Mouse (Mus musculus) stomach, postnatal 0 days (tissue): ENCODE data around the gene Rcsd1. TPM values are rescaled to one million over a fixed set of nuclear protein-coding genes. Genes with fewer than 3 reads are reported as not detected.

Experiments used
- ATAC-seq: fragments of 200-750 bp; cut with Nextera tagmentation; 2 replicates; pipeline ENCODE4 v1.8.0; 2017; ENCODE audit not compliant: low FRiP score, low TSS enrichment
- DNase-seq: peaks from one replicate; pipeline ENCODE4 v3.0.0-alpha.2; 2016; ENCODE audit warnings: low spot score
- H3K27ac ChIP-seq: fragments of 300-500 bp; sonication (generic); replicated peaks from 2 replicates; pipeline ENCODE4 v1.5.1; 2014; ENCODE audit warnings: mild to moderate bottlenecking, control low read depth
- H3K27me3 ChIP-seq: fragments of 300-500 bp; sonication (generic); 2 replicates; pipeline ENCODE4 v1.6.1; 2014; ENCODE audit warnings: low read length; ENCODE audit not compliant: control insufficient read depth, insufficient read depth
- H3K36me3 ChIP-seq: fragments of 300-500 bp; sonication (generic); 2 replicates; pipeline ENCODE4 v1.6.1; 2014; ENCODE audit warnings: low read length, mixed read lengths; ENCODE audit not compliant: control insufficient read depth, insufficient read depth
- H3K4me1 ChIP-seq: fragments of 300-500 bp; sonication (generic); replicated peaks from 2 replicates; pipeline ENCODE4 v1.6.1; 2014; ENCODE audit warnings: antibody characterized with exemption; ENCODE audit not compliant: control insufficient read depth, insufficient read depth
- H3K4me2 ChIP-seq: fragments of 300-500 bp; sonication (generic); replicated peaks from 2 replicates; pipeline ENCODE4 v1.6.1; 2014; ENCODE audit warnings: low read depth, mild to moderate bottlenecking, control low read depth, moderate library complexity
- H3K4me3 ChIP-seq: fragments of 300-500 bp; sonication (generic); 2 replicates; pipeline ENCODE4 v1.5.1; 2014; ENCODE audit warnings: low read depth, low read length, control low read depth
- H3K9ac ChIP-seq: fragments of 300-500 bp; sonication (generic); 2 replicates; pipeline ENCODE4 v1.6.1; 2014; ENCODE audit warnings: mild to moderate bottlenecking, low read length, control low read depth, mixed read lengths
- H3K9me3 ChIP-seq: fragments of 300-500 bp; sonication (generic); 2 replicates; pipeline ENCODE4 v1.6.1; 2016; ENCODE audit warnings: low read length; ENCODE audit not compliant: control insufficient read depth
- CTCF ChIP-seq: IDR thresholded peaks from 2 replicates; pipeline ENCODE4 v1.5.1; 2016; ENCODE audit warnings: antibody characterized with exemption, low read depth, mild to moderate bottlenecking, moderate library complexity
- EP300 ChIP-seq: optimal IDR thresholded peaks from 2 replicates; pipeline ENCODE3; 2016; ENCODE audit warnings: antibody characterized with exemption
- WGBS: fragments of 180-500 bp; shearing (Covaris S2); extraction: QIAGEN DNeasy Blood & Tissue Kit; methylation state at CpG from one replicate; pipeline ENCODE4 v1.1.7; 2014; 5-methylcytosine and 5-hydroxymethylcytosine counted together
- polyA plus RNA-seq: library from polyadenylated mRNA; unstranded; fragments of >200 nt; fragmentation: Nextera tagmentation; extraction: Ambion mirVana; gene quantifications from 2 replicates; pipeline ENCODE4 v1.2.1, GENCODE M21; 2015

Rcsd1 gene
- polyA plus RNA-seq, 1 experiment from 2014 or later = 16.1 TPM

- peak overlapping the region; percentile 31 for H3K4me2 ChIP-seq
- ATAC-seq = peak; percentile 79
- DNase-seq = peak; percentile 45
These were observed 92.2 kb downstream of the Rcsd1 start for GRCm38 (mm10) chr1:165617166-165617891.

GRCm38 (mm10) chr1:165616652-165617051 lies 92.9 kb downstream of the Rcsd1 start:
- no peak overlapping the region for H3K4me3 ChIP-seq
- DNase-seq = no peak
- H3K4me1 ChIP-seq = no peaks in the 10 kb centered on the region; the same call in 1 of the 2 replicates

More at GRCm38 (mm10) chr1:165617166-165617891, 92.2 kb downstream of the Rcsd1 start:
- Histone ChIP-seq H3K4me3 (no peak overlapping the region), H3K9me3 (no peaks in the 10 kb centered on the region), H3K9ac (no peak overlapping the region), H3K4me1 (no peaks in the 10 kb centered on the region; the same call in 1 of the 2 replicates), H3K27me3 (no peaks in the 10 kb centered on the region), H3K27ac (peak overlapping the region; percentile 79), H3K36me3 (peaks cover 5% of the 10 kb centered on the region; the same call in 1 of the 2 replicates)
- 17% methylated on average over 15 of the region's 15 CpGs for WGBS
- TF ChIP-seq CTCF = no peak
- no peak for TF ChIP-seq EP300

GRCm38 (mm10) chr1:165614793-165615192 lies 94.8 kb downstream of the Rcsd1 start:
- no peak overlapping the region for H3K9ac ChIP-seq
- H3K36me3 ChIP-seq = peaks cover 5% of the 10 kb centered on the region; the same call in 1 of the 2 replicates
- TF ChIP-seq CTCF (no peak), EP300 (no peak)
- no peak for DNase-seq
- WGBS = 98% methylated on average over 3 of the region's 3 CpGs
- no peak overlapping the region for H3K27ac ChIP-seq
- H3K27me3 ChIP-seq = no peaks in the 10 kb centered on the region
- H3K4me2 ChIP-seq = no peak overlapping the region
- H3K4me3 ChIP-seq = no peak overlapping the region
- H3K9me3 ChIP-seq = no peaks in the 10 kb centered on the region
- ATAC-seq = no peak
- no peaks in the 10 kb centered on the region; the same call in 1 of the 2 replicates for H3K4me1 ChIP-seq

More at GRCm38 (mm10) chr1:165616652-165617051, 92.9 kb downstream of the Rcsd1 start:
- no peak for TF ChIP-seq CTCF
- no peak for TF ChIP-seq EP300
- 12% methylated on average over 7 of the region's 7 CpGs for WGBS
- peak; percentile 45; the same call in 1 of the 2 replicates for ATAC-seq
- peak overlapping the region; percentile 79 for H3K27ac ChIP-seq
- peak overlapping the region; percentile 31; the same call in 1 of the 2 replicates for H3K4me2 ChIP-seq
- H3K27me3 ChIP-seq = no peaks in the 10 kb centered on the region
- peaks cover 5% of the 10 kb centered on the region; the same call in 1 of the 2 replicates for H3K36me3 ChIP-seq
- H3K9me3 ChIP-seq = no peaks in the 10 kb centered on the region
- no peak overlapping the region for H3K9ac ChIP-seq

- Histone ChIP-seq H3K9me3 (no peaks in the 10 kb centered on the region), H3K36me3 (peaks cover 5% of the 10 kb centered on the region; the same call in 1 of the 2 replicates), H3K4me2 (no peak overlapping the region), H3K9ac (no peak overlapping the region), H3K4me1 (no peaks in the 10 kb centered on the region; the same call in 1 of the 2 replicates), H3K4me3 (no peak overlapping the region), H3K27me3 (no peaks in the 10 kb centered on the region), H3K27ac (no peak overlapping the region)
- TF ChIP-seq CTCF (no peak), EP300 (no peak)
- DNase-seq = no peak
- no peak for ATAC-seq
- 63% methylated on average over 4 of the region's 4 CpGs for WGBS
These were observed 95.6 kb downstream of the Rcsd1 start for GRCm38 (mm10) chr1:165613926-165614325.

- no peaks in the 10 kb centered on the region for H3K27me3 ChIP-seq
- WGBS = 63% methylated on average over 5 of the region's 5 CpGs
- peaks cover 5% of the 10 kb centered on the region; the same call in 1 of the 2 replicates for H3K36me3 ChIP-seq
- TF ChIP-seq CTCF = no peak
- no peak for TF ChIP-seq EP300
- no peak overlapping the region for H3K27ac ChIP-seq
- H3K4me1 ChIP-seq = no peaks in the 10 kb centered on the region; the same call in 1 of the 2 replicates
- DNase-seq (no peak), ATAC-seq (no peak)
- no peak overlapping the region for H3K4me3 ChIP-seq
- no peak overlapping the region for H3K4me2 ChIP-seq
- H3K9me3 ChIP-seq = no peaks in the 10 kb centered on the region
- no peak overlapping the region for H3K9ac ChIP-seq
These were observed 96.8 kb downstream of the Rcsd1 start for GRCm38 (mm10) chr1:165612714-165613113.
